Mouse (Mus musculus) bone marrow, adult 2 months (tissue): ENCODE data around the gene Bcl6b.

Experiments
- CTCF ChIP-seq: fragments of 200-500 bp; IDR thresholded peaks from 2 replicates; pipeline ENCODE4 v1.5.1; 2011; ENCODE audit warnings: low read length, control low read depth; ENCODE audit not compliant: control insufficient read depth, insufficient read depth
- POLR2A ChIP-seq: fragments of 200-500 bp; IDR thresholded peaks from 2 replicates; pipeline ENCODE4 v1.6.1; 2011; ENCODE audit warnings: low read depth, mild to moderate bottlenecking, control low read depth, low read length, borderline replicate concordance; ENCODE audit not compliant: control insufficient read depth

DNA sequence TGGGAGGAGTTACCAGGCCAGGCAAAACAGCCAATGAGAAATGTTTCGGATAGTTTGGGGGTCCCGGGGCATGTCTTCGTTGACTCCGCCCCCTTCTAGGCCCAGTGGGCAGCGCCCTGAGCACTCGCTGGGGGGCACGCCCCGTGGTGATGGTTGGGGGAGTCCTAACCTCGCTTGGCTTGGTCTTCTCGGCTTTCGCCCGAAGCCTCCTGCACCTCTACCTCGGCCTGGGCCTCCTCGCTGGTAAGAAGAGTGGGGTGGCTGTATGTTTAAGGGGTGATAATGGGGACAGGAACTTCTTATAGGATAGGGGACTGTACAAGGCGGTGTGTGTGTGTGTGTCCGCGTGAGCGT, 14.8 kb downstream of the Bcl6b start:
- no peak for TF ChIP-seq CTCF
- TF ChIP-seq POLR2A, result no peak
